Mouse (Mus musculus) megakaryocyte, embryonic 14.5 days (primary cell): Measurements from ENCODE around the gene Cd37.

ENCODE experiments used
- FLI1 ChIP-seq: IDR thresholded peaks from 2 replicates; pipeline ENCODE4 v1.6.1; 2012; ENCODE audit warnings: low read length, inconsistent platforms, mixed read lengths
- GATA1 ChIP-seq: IDR thresholded peaks from 3 replicates; pipeline ENCODE4 v1.6.1; 2012; ENCODE audit warnings: mixed read lengths, low read length, inconsistent platforms, borderline replicate concordance

- no peak for TF ChIP-seq GATA1
- no peak for TF ChIP-seq FLI1
These were observed 25.4 kb upstream of the Cd37 start for GRCm38 (mm10) chr7:45264348-45264747.
